Mouse (Mus musculus) ES-E14 (cell line): ENCODE measurements around the gene Misp. TPM values are rescaled to one million over a fixed set of nuclear protein-coding genes. Genes with fewer than 3 reads are reported as not detected.

Source experiments
- DNase-seq: peaks from one replicate; pipeline ENCODE4 v3.0.0-alpha.2; 2013; ENCODE audit warnings: low read depth, low spot score
- H3K27ac ChIP-seq: 2 replicates; pipeline ENCODE4 v1.5.1; 2012; ENCODE audit warnings: low read depth, mild to moderate bottlenecking, low read length, moderate library complexity, mixed read lengths; ENCODE audit not compliant: poor library complexity, insufficient read depth, severe bottlenecking
- H3K36me3 ChIP-seq: 2 replicates; pipeline ENCODE4 v1.6.1; 2012; ENCODE audit warnings: mild to moderate bottlenecking, low read length, moderate library complexity, mixed read lengths; ENCODE audit not compliant: control insufficient read depth, poor library complexity, insufficient read depth, severe bottlenecking
- H3K4me1 ChIP-seq, 2 experiments: fragments of 150-350 bp in 1 of 2; sonication (generic) in 1 of 2; 2 replicates each; pipeline ENCODE4 v1.6.1; 2012; ENCODE audit warnings: low read length in 2 of 2, mild to moderate bottlenecking in 1 of 2, mixed read lengths in 1 of 2; ENCODE audit not compliant: control insufficient read depth in 2 of 2, insufficient read depth in 2 of 2, poor library complexity in 1 of 2
- H3K4me3 ChIP-seq, 2 experiments: fragments of 150-350 bp in 1 of 2; sonication (generic) in 1 of 2; 2 replicates each; pipeline ENCODE4 v1.5.1; 2012; ENCODE audit warnings: low read length in 2 of 2, low read depth in 1 of 2, mild to moderate bottlenecking in 1 of 2, mixed read lengths in 1 of 2; ENCODE audit not compliant: insufficient read depth in 1 of 2, poor library complexity in 1 of 2, severe bottlenecking in 1 of 2
- H3K9ac ChIP-seq: 2 replicates; pipeline ENCODE4 v1.6.1; 2012; ENCODE audit warnings: low read depth, mild to moderate bottlenecking, low read length, mixed read lengths; ENCODE audit not compliant: poor library complexity, insufficient read depth, severe bottlenecking
- H3K9me3 ChIP-seq: fragments of 150-350 bp; sonication (generic); 2 replicates; pipeline ENCODE4 v1.6.1; 2012; ENCODE audit warnings: low read depth, mild to moderate bottlenecking, low read length; ENCODE audit not compliant: control insufficient read depth, insufficient read depth
- CHD2 ChIP-seq: IDR thresholded peaks from 2 replicates; pipeline ENCODE4 v1.6.1; 2014; ENCODE audit warnings: mild to moderate bottlenecking, low read depth, low read length, inconsistent platforms
- HCFC1 ChIP-seq: IDR thresholded peaks from 2 replicates; pipeline ENCODE4 v1.6.1; 2012; ENCODE audit warnings: low read length, inconsistent platforms, borderline replicate concordance; ENCODE audit not compliant: insufficient read depth
- MAFK ChIP-seq: IDR thresholded peaks from 2 replicates; pipeline ENCODE4 v1.6.1; 2014; ENCODE audit warnings: mild to moderate bottlenecking, low read depth, low read length, inconsistent platforms; ENCODE audit not compliant: insufficient read depth
- ZC3H11A ChIP-seq: IDR thresholded peaks from 2 replicates; pipeline ENCODE4 v1.6.1; 2012; ENCODE audit warnings: low read depth, mild to moderate bottlenecking, inconsistent platforms, low read length, borderline replicate concordance
- ZNF384 ChIP-seq: IDR thresholded peaks from 2 replicates; pipeline ENCODE4 v1.6.1; 2012; ENCODE audit warnings: low read depth, low read length, inconsistent platforms
- in situ Hi-C, 2 experiments: fragments of 600-800 bp; cut with MboI; formaldehyde crosslinking; loops; one replicate each; pipeline ENCODE4 v1.15.1; 2025; ENCODE audit warnings: low sequenced_read_pairs in 2 of 2, inconsistent platforms in 1 of 2; ENCODE audit not compliant: unreplicated experiment in 2 of 2
- total RNA-seq: library from RNA; depleted of rRNA; stranded (reverse); fragments of 300-350 nt; gene quantifications from 2 replicates; pipeline ENCODE4 v1.2.3, GENCODE M21; 2012

Misp gene
- total RNA-seq, 1 experiment: 1.7 TPM

GRCm38 (mm10) chr10:79806972-79807371 is 13.8 kb upstream of the Misp start:
- H3K4me3 ChIP-seq: no peak overlapping the region
- H3K36me3 ChIP-seq: no peaks in the 10 kb centered on the region
- peaks cover 2 to 37% of the 10 kb centered on the region in 2 experiments; a peak in 2 of 4 replicates for H3K4me1 ChIP-seq
- no peak overlapping the region for H3K27ac ChIP-seq
- in situ Hi-C loops: no loop called here
- TF ChIP-seq ZC3H11A (no peak), ZNF384 (no peak), HCFC1 (no peak), CHD2 (no peak), MAFK (no peak)
- H3K9me3 ChIP-seq: no peaks in the 10 kb centered on the region
- no peak for DNase-seq
- no peak overlapping the region for H3K9ac ChIP-seq

DNA sequence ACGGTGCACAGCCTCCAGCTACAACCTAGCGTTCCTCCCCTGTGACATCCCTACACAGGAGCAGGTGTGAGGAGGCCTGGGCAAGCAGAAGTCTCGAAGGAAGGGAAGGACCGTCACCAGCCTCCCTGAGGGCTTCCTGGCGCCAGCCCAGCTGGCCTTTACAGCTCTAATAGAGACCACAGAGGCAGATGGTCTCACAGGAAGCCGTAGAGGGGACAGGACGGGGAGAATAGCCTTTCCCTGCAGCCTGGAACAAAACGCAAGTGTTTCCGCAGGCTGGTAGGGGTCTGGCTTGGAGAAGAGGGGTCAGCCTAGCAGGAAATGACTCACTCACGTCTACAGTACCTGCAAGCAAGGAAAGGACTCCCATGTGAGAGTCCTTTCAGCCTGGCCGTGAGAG is 13.0 kb upstream of the Misp start:
- no peak overlapping the region for H3K27ac ChIP-seq
- H3K9me3 ChIP-seq: no peaks in the 10 kb centered on the region
- in situ Hi-C loops: no loop called here
- no peak for DNase-seq
- H3K9ac ChIP-seq: no peak overlapping the region
- TF ChIP-seq ZNF384 (no peak), ZC3H11A (no peak), CHD2 (no peak), MAFK (no peak), HCFC1 (no peak)
- H3K4me3 ChIP-seq: no peak overlapping the region
- no peaks in the 10 kb centered on the region for H3K36me3 ChIP-seq
- H3K4me1 ChIP-seq: peaks cover 2 to 31% of the 10 kb centered on the region in 2 experiments; a peak in 2 of 4 replicates

DNA sequence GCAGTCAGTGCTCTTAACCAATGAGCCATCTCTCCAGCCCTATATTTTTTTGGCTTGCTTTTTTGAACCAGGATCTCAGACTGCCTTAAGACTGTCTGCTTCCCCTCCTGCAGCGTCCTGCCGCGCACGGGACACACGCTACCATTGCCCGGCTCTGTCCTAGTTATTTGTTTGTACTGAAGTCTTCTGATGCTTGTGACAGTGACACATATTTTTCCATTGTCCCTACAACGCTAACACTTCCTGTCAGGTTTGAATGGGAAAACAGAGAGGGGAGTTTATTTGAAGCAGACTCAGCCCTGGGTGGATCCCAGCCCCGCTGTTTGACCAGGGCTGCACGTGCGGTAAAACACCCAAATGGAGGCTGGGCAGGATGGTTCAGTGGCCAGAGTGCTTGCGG is 12.1 kb upstream of the Misp start:
- Histone ChIP-seq H3K4me1 (peaks cover 2 to 27% of the 10 kb centered on the region in 2 experiments; a peak in 2 of 4 replicates), H3K9ac (no peak overlapping the region), H3K36me3 (no peaks in the 10 kb centered on the region), H3K4me3 (no peak overlapping the region), H3K27ac (no peak overlapping the region), H3K9me3 (no peaks in the 10 kb centered on the region)
- no peak for TF ChIP-seq MAFK
- no peak for TF ChIP-seq ZC3H11A
- TF ChIP-seq CHD2: no peak
- TF ChIP-seq ZNF384: no peak
- TF ChIP-seq HCFC1: no peak
- in situ Hi-C loops: no loop called here
- DNase-seq: no peak

DNA sequence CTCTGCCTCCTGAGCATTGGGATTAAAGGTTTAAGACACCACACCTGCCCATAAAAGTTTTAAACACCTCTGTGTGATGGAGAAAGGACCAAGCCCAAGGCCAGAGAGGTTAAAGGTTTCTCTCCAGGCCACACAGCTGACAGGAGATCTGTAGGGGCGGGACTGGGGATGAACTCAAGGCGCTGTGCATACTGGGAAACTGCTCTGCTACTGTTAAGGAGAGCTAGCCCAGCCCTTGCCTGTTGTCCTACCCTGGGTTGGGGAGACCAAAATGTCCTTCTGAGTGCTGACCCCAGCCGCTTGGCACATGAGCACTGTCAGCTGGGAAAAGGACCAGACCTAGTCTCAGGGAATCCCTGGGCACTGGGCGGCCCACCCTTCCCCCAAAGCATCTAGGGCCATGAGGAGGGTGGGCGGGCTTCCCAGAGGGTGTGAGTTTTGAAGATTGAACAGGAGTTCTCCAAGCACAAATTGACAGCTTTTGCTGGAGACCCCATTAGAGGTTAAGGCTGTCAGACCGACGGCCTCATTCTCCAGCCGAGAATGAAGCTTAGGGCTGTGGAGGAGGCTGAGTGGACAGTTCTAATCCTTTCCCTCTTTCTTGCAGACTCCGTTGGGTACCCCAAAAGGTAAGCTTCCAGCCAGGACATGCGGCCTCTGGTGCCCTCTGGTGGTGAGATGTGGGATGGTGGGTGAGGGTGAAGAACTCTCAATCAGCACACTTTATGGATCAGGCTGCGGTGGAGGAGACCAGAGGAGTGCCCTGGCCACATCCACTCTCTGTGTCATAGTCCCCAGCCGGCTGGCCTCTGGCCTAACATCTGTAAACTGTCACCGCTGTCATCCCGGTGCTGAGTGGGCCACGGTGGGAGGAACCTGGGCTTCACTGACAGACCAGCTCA is 8.8 kb upstream of the Misp start:
- in situ Hi-C loops: no loop called here
- Histone ChIP-seq H3K4me1 (peaks cover 0 to 4% of the 10 kb centered on the region in 2 experiments; a peak in 1 of 4 replicates), H3K36me3 (no peaks in the 10 kb centered on the region), H3K4me3 (no peak overlapping the region), H3K9ac (no peak overlapping the region; the same call in 1 of the 2 replicates), H3K27ac (no peak overlapping the region), H3K9me3 (no peaks in the 10 kb centered on the region)
- TF ChIP-seq ZC3H11A: no peak; the same call in 1 of the 2 replicates
- no peak for TF ChIP-seq CHD2
- DNase-seq: peak; percentile 64
